Mouse (Mus musculus) heart, embryonic 13.5 days (tissue): ENCODE measurements around the gene Mon1a. TPM values are rescaled to one million over a fixed set of nuclear protein-coding genes. Genes with fewer than 3 reads are reported as not detected.

ENCODE experiments used
- ATAC-seq: fragments of 200-750 bp; cut with Nextera tagmentation; 2 replicates; pipeline ENCODE4 v1.8.0; 2017; ENCODE audit warnings: moderate TSS enrichment; ENCODE audit not compliant: insufficient number of reproducible peaks, low FRiP score, low TSS enrichment; ENCODE audit errors: extremely low read depth
- H3K27ac ChIP-seq: fragments of 300-500 bp; sonication (generic); replicated peaks from 2 replicates; pipeline ENCODE4 v1.5.1; 2015; ENCODE audit warnings: moderate library complexity, mild to moderate bottlenecking, inconsistent platforms
- H3K27me3 ChIP-seq: fragments of 300-500 bp; sonication (generic); replicated peaks from 2 replicates; pipeline ENCODE4 v1.6.1; 2015; ENCODE audit warnings: mild to moderate bottlenecking, inconsistent platforms
- H3K36me3 ChIP-seq: fragments of 300-500 bp; sonication (generic); 2 replicates; pipeline ENCODE4 v1.6.1; 2015; ENCODE audit warnings: mild to moderate bottlenecking, inconsistent platforms
- H3K4me1 ChIP-seq: fragments of 300-500 bp; sonication (generic); 2 replicates; pipeline ENCODE4 v1.6.1; 2015; ENCODE audit warnings: inconsistent platforms
- H3K4me2 ChIP-seq: fragments of 300-500 bp; sonication (generic); 2 replicates; pipeline ENCODE4 v1.6.1; 2015; ENCODE audit warnings: inconsistent platforms, mild to moderate bottlenecking, moderate library complexity
- H3K4me3 ChIP-seq: fragments of 300-500 bp; sonication (generic); 2 replicates; pipeline ENCODE4 v1.5.1; 2015; ENCODE audit warnings: moderate library complexity, mild to moderate bottlenecking, inconsistent platforms
- H3K9ac ChIP-seq: fragments of 300-500 bp; sonication (generic); 2 replicates; pipeline ENCODE4 v1.6.1; 2015; ENCODE audit warnings: inconsistent platforms, mild to moderate bottlenecking, moderate library complexity
- H3K9me3 ChIP-seq: fragments of 300-500 bp; sonication (generic); 2 replicates; pipeline ENCODE4 v1.6.1; 2016; ENCODE audit warnings: inconsistent platforms
- WGBS: fragments of 180-500 bp; shearing (Covaris S2); methylation state at CpG from one replicate; pipeline ENCODE4 v1.1.7; 2015; ENCODE audit warnings: mixed read lengths; 5-methylcytosine and 5-hydroxymethylcytosine counted together
- polyA plus RNA-seq: library from polyadenylated mRNA; unstranded; fragments of >200 nt; fragmentation: Nextera tagmentation; extraction: Ambion mirVana; gene quantifications from 2 replicates; pipeline ENCODE4 v1.2.1, GENCODE M21; 2015

Mon1a gene
- polyA plus RNA-seq, 1 experiment from 2014 or later = 8.1 TPM

DNA sequence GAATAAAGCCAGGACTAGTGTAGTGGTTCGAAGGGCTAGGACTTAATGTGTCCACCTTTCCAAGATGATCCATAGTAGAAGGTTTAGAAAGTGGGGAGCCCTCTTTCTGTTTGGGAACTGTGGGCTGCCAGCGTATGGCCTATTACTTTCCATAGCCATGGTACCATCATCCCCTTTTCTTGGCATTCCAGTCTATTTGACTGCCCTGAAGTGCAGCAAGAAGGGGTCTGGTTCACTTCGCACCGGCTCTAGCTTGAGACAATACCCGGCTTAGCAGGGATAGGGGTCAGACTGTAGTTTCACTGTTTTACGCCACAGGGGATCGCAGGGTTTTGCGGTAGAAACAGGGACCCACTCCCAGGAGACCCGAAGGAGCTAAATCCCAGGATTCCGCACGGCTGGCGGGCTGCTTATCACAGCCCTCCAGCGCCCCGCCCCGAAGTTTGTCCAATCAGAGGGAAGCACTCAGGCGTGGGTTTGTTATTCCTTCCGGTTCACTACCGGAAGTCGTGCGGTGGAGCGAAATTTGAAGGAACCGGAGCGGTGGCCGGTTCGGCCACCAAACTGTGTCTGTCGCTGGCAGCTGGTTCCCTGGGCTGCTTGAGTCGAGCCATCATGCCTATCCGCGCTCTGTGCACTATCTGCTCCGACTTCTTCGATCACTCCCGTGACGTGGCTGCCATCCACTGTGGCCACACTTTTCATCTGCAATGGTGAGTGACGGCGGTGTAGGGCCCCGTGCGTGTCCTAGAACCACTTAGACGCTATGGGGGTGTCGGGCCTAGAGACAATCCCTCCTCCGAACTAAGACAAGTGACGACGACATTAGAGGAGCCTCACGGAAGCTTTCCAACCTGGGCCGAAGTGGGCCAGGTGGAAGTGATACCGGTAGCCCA, 62.8 kb downstream of the Mon1a start:
- Histone ChIP-seq H3K4me1 (peaks cover 23% of the 10 kb centered on the region), H3K4me3 (peak overlapping the region; percentile 72), H3K36me3 (0 out of 2 replicates have a peak, but pooled peaks cover 3% of the 10 kb centered on the region), H3K27ac (peak overlapping the region; percentile 68), H3K9me3 (no peaks in the 10 kb centered on the region), H3K9ac (peak overlapping the region; percentile 85), H3K27me3 (no peaks in the 10 kb centered on the region), H3K4me2 (peak overlapping the region; percentile 90)
- ATAC-seq = peak; percentile 55; the same call in 1 of the 2 replicates
- 19% methylated on average over 45 of the region's 45 CpGs for WGBS

Other genes with a start within 250 kb of the Mon1a start
- 2.8 and 2.9 TPM in 2 replicates for gene Slc38a3, start 218.6 kb upstream of the Mon1a start, polyA plus RNA-seq
- gene Gnat1, start 208.4 kb upstream of the Mon1a start, polyA plus RNA-seq = 0.90 and 1.3 TPM in 2 replicates
- 4.5 and 6.3 TPM in 2 replicates for gene Sema3f, start 177.7 kb upstream of the Mon1a start, polyA plus RNA-seq
- gene Rbm5, start 117.2 kb upstream of the Mon1a start, polyA plus RNA-seq = 121 and 125 TPM in 2 replicates
- 46.5 and 48.4 TPM in 2 replicates for gene Rbm6, start 14.9 kb upstream of the Mon1a start, polyA plus RNA-seq
- gene Mst1r, start 18.7 kb downstream of the Mon1a start, polyA plus RNA-seq = 2.7 and 4.1 TPM in 2 replicates
- gene Actl11, start 40.3 kb downstream of the Mon1a start, polyA plus RNA-seq = not detected in 2 replicates
- gene Camkv, start 47.5 kb downstream of the Mon1a start, polyA plus RNA-seq = 0.63 and 1.0 TPM in 2 replicates
- 11.9 and 12.4 TPM in 2 replicates for gene Traip, start 62.0 kb downstream of the Mon1a start, polyA plus RNA-seq
- gene Uba7, start 87.4 kb downstream of the Mon1a start, polyA plus RNA-seq = 31.7 and 35.0 TPM in 2 replicates
- gene Gm20661, start 94.9 kb downstream of the Mon1a start, polyA plus RNA-seq = 3.8 and 4.6 TPM in 2 replicates
- 50.6 and 52.7 TPM in 2 replicates for gene Inka1, start 97.7 kb downstream of the Mon1a start, polyA plus RNA-seq
- 7.6 and 7.7 TPM in 2 replicates for gene Cdhr4, start 104.3 kb downstream of the Mon1a start, polyA plus RNA-seq
- 0.71 TPM in 1 of 2 replicates, not detected in the other for gene Gm20662, start 108.2 kb downstream of the Mon1a start, polyA plus RNA-seq
- 37.0 and 40.7 TPM in 2 replicates for gene Ip6k1, start 114.3 kb downstream of the Mon1a start, polyA plus RNA-seq
- 21.4 and 23.3 TPM in 2 replicates for gene Gmppb, start 161.1 kb downstream of the Mon1a start, polyA plus RNA-seq
- 1.9 and 2.3 TPM in 2 replicates for gene Amigo3, start 165.0 kb downstream of the Mon1a start, polyA plus RNA-seq
- gene Mst1, start 192.3 kb downstream of the Mon1a start, polyA plus RNA-seq = 0.20 and 0.59 TPM in 2 replicates
- gene Rnf123, start 195.2 kb downstream of the Mon1a start, polyA plus RNA-seq = 29.4 and 30.9 TPM in 2 replicates
- 51.3 and 62.5 TPM in 2 replicates for gene Apeh, start 206.5 kb downstream of the Mon1a start, polyA plus RNA-seq